Mouse (Mus musculus) stomach, embryonic 14.5 days (tissue): ENCODE data around the gene Cables2. TPM values are rescaled to one million over a fixed set of nuclear protein-coding genes. Genes with fewer than 3 reads are reported as not detected.

ENCODE experiments used
- ATAC-seq: fragments of 200-750 bp; cut with Nextera tagmentation; 2 replicates; pipeline ENCODE4 v1.8.0; 2017; ENCODE audit warnings: low read depth, moderate TSS enrichment; ENCODE audit not compliant: insufficient number of reproducible peaks, insufficient read depth, low FRiP score
- H3K27ac ChIP-seq: fragments of 300-500 bp; sonication (generic); 2 replicates; pipeline ENCODE4 v1.5.1; 2014; ENCODE audit warnings: mild to moderate bottlenecking, low read length, moderate library complexity, mixed read lengths
- H3K27me3 ChIP-seq: fragments of 300-500 bp; sonication (generic); 2 replicates; pipeline ENCODE4 v1.6.1; 2014; ENCODE audit warnings: low read length, control low read depth, mixed read lengths; ENCODE audit not compliant: control insufficient read depth, insufficient read depth
- H3K36me3 ChIP-seq: fragments of 300-500 bp; sonication (generic); 2 replicates; pipeline ENCODE4 v1.6.1; 2014; ENCODE audit warnings: mild to moderate bottlenecking, control low read depth, low read length, moderate library complexity, mixed read lengths; ENCODE audit not compliant: control insufficient read depth, insufficient read depth
- H3K4me1 ChIP-seq: fragments of 300-500 bp; sonication (generic); 2 replicates; pipeline ENCODE4 v1.6.1; 2014; ENCODE audit warnings: low read length, control low read depth, mixed read lengths; ENCODE audit not compliant: control insufficient read depth, insufficient read depth
- H3K4me2 ChIP-seq: fragments of 300-500 bp; sonication (generic); replicated peaks from 2 replicates; pipeline ENCODE4 v1.6.1; 2014; ENCODE audit warnings: low read depth, low read length, control low read depth
- H3K4me3 ChIP-seq: fragments of 300-500 bp; sonication (generic); 2 replicates; pipeline ENCODE4 v1.5.1; 2014; ENCODE audit warnings: low read depth, low read length, control low read depth
- H3K9ac ChIP-seq: fragments of 300-500 bp; sonication (generic); replicated peaks from 2 replicates; pipeline ENCODE4 v1.6.1; 2014; ENCODE audit warnings: low read depth, mild to moderate bottlenecking, control low read depth, low read length, moderate library complexity, mixed read lengths
- H3K9me3 ChIP-seq: fragments of 300-500 bp; sonication (generic); 2 replicates; pipeline ENCODE4 v1.6.1; 2016; ENCODE audit warnings: low read depth, low read length, control low read depth; ENCODE audit not compliant: control insufficient read depth
- WGBS: fragments of 180-500 bp; shearing (Covaris S2); extraction: QIAGEN DNeasy Blood & Tissue Kit; methylation state at CpG from one replicate; pipeline ENCODE4 v1.1.7; 2014; 5-methylcytosine and 5-hydroxymethylcytosine counted together
- polyA plus RNA-seq: library from polyadenylated mRNA; unstranded; fragments of >200 nt; fragmentation: Nextera tagmentation; extraction: Ambion mirVana; gene quantifications from 2 replicates; pipeline ENCODE4 v1.2.1, GENCODE M21; 2014

The Cables2 gene
- polyA plus RNA-seq, 1 experiment from 2014 or later = 15.5 TPM

- Histone ChIP-seq H3K27ac (peak overlapping the region; percentile 94), H3K27me3 (no peaks in the 10 kb centered on the region), H3K4me2 (peak overlapping the region; percentile 88), H3K4me1 (0 out of 2 replicates have a peak, but pooled peaks cover 7% of the 10 kb centered on the region), H3K9ac (peak overlapping the region; percentile 65), H3K4me3 (peak overlapping the region; percentile 90), H3K36me3 (peaks cover 23% of the 10 kb centered on the region), H3K9me3 (no peaks in the 10 kb centered on the region)
- 23% methylated on average over 26 of the region's 26 CpGs for WGBS
- ATAC-seq = peak; percentile 38
These were observed 16.8 kb downstream of the Cables2 start for GRCm38 (mm10) chr2:180256296-180257000.

- no peaks in the 10 kb centered on the region for H3K9me3 ChIP-seq
- no peak overlapping the region for H3K4me3 ChIP-seq
- no peak overlapping the region for H3K27ac ChIP-seq
- ATAC-seq = no peak
- no peaks in the 10 kb centered on the region for H3K27me3 ChIP-seq
- no peak overlapping the region for H3K9ac ChIP-seq
- WGBS = 84% methylated on average over 9 of the region's 9 CpGs
- H3K4me2 ChIP-seq = no peak overlapping the region; the same call in 1 of the 2 replicates
- peaks cover 20% of the 10 kb centered on the region for H3K36me3 ChIP-seq
- 0 out of 2 replicates have a peak, but pooled peaks cover 7% of the 10 kb centered on the region for H3K4me1 ChIP-seq
These were observed 17.6 kb downstream of the Cables2 start for GRCm38 (mm10) chr2:180255701-180256100.

- Histone ChIP-seq H3K27ac (no peak overlapping the region), H3K4me1 (0 out of 2 replicates have a peak, but pooled peaks cover 7% of the 10 kb centered on the region), H3K4me2 (no peak overlapping the region), H3K27me3 (no peaks in the 10 kb centered on the region), H3K9me3 (no peaks in the 10 kb centered on the region), H3K4me3 (no peak overlapping the region), H3K36me3 (peaks cover 13% of the 10 kb centered on the region), H3K9ac (no peak overlapping the region)
- ATAC-seq = no peak
- WGBS = 89% methylated on average over 5 of the region's 5 CpGs
These were observed 18.7 kb downstream of the Cables2 start for GRCm38 (mm10) chr2:180254436-180255209.

- H3K36me3 ChIP-seq = no peaks in the 10 kb centered on the region
- no peaks in the 10 kb centered on the region for H3K9me3 ChIP-seq
- no peak overlapping the region for H3K4me2 ChIP-seq
- no peaks in the 10 kb centered on the region for H3K27me3 ChIP-seq
- H3K4me3 ChIP-seq = no peak overlapping the region
- WGBS = 59% methylated on average over 3 of the region's 3 CpGs
- no peaks in the 10 kb centered on the region for H3K4me1 ChIP-seq
- H3K27ac ChIP-seq = no peak overlapping the region
- ATAC-seq = no peak
- no peak overlapping the region for H3K9ac ChIP-seq
These were observed 21.5 kb downstream of the Cables2 start for GRCm38 (mm10) chr2:180251838-180252237.

- H3K9ac ChIP-seq = no peak overlapping the region
- no peaks in the 10 kb centered on the region for H3K9me3 ChIP-seq
- WGBS = 32% methylated on average over 11 of the region's 11 CpGs
These were observed 22.2 kb downstream of the Cables2 start for GRCm38 (mm10) chr2:180250930-180251611.

GRCm38 (mm10) chr2:180248947-180249660 lies 24.2 kb downstream of the Cables2 start:
- no peak overlapping the region for H3K9ac ChIP-seq

More at GRCm38 (mm10) chr2:180250930-180251611, 22.2 kb downstream of the Cables2 start:
- no peaks in the 10 kb centered on the region for H3K4me1 ChIP-seq
- H3K27ac ChIP-seq = no peak overlapping the region
- peak; percentile 81 for ATAC-seq
- no peak overlapping the region for H3K4me2 ChIP-seq
- H3K4me3 ChIP-seq = no peak overlapping the region
- H3K36me3 ChIP-seq = no peaks in the 10 kb centered on the region
- no peaks in the 10 kb centered on the region for H3K27me3 ChIP-seq

GRCm38 (mm10) chr2:180247916-180248315 lies 25.4 kb downstream of the Cables2 start:
- H3K4me3 ChIP-seq = no peak overlapping the region
- H3K9ac ChIP-seq = no peak overlapping the region
- H3K27me3 ChIP-seq = no peaks in the 10 kb centered on the region
- H3K4me1 ChIP-seq = no peaks in the 10 kb centered on the region
- H3K27ac ChIP-seq = no peak overlapping the region
- no peak for ATAC-seq
- H3K9me3 ChIP-seq = no peaks in the 10 kb centered on the region
- WGBS = 84% methylated on average over 5 of the region's 5 CpGs
- no peak overlapping the region for H3K4me2 ChIP-seq
- no peaks in the 10 kb centered on the region for H3K36me3 ChIP-seq

More at GRCm38 (mm10) chr2:180248947-180249660, 24.2 kb downstream of the Cables2 start:
- Histone ChIP-seq H3K4me1 (no peaks in the 10 kb centered on the region), H3K27ac (no peak overlapping the region), H3K4me3 (no peak overlapping the region), H3K9me3 (no peaks in the 10 kb centered on the region), H3K36me3 (no peaks in the 10 kb centered on the region), H3K27me3 (no peaks in the 10 kb centered on the region), H3K4me2 (no peak overlapping the region)
- no peak for ATAC-seq
- 65% methylated on average over 9 of the region's 9 CpGs for WGBS

GRCm38 (mm10) chr2:180243108-180243507 lies 30.2 kb downstream of the Cables2 start:
- no peaks in the 10 kb centered on the region for H3K9me3 ChIP-seq
- H3K27ac ChIP-seq = no peak overlapping the region
- H3K4me2 ChIP-seq = no peak overlapping the region
- H3K4me3 ChIP-seq = no peak overlapping the region
- no peak overlapping the region for H3K9ac ChIP-seq
- no peaks in the 10 kb centered on the region for H3K4me1 ChIP-seq
- no peaks in the 10 kb centered on the region for H3K36me3 ChIP-seq
- no peak for ATAC-seq
- WGBS = 76% methylated on average over 4 of the region's 4 CpGs
- H3K27me3 ChIP-seq = no peaks in the 10 kb centered on the region
